Mouse (Mus musculus): ENCODE measurements around the gene Rtl5. TPM values are rescaled to one million over a fixed set of nuclear protein-coding genes. Genes with fewer than 3 reads are reported as not detected.

Rtl5 gene
- total RNA-seq, 2 experiments from 2014 or later = 0.66 to 0.81 TPM

DNA sequence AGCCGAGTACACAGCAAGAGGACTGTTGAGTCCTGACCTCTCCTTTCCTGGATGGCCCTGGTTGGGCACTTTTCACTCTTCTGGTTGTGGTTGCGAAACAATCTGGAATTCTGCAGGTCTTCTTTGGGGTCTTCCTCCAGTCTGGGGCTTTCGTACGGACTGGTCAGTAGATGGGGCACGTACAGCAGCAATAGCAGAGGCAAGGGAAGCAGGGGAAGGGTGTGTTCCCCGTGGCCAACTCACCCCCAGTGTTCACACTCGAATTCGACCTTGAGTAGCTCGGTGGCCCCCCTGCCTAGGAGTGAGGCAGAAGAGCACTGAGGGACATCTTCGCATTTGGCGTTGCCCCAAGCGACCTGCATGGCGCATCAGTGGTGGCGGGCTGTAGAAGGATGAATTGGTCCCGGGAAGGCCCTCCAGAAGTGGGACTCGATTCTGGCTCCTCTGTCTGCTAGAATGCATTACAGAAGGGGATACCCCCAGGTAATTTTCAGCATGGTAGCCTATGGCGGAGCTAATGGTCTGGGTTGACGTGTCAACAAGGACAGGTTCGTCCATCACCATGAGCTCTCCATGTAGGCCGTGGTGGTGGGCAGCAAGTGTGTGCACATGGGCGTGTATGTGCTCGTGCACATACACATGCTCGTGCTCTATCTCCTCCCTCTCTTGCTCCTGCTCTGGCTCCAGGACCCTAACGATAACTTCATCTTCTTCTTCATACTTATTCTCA lies 2.1 kb downstream of the Rtl5 start:
- no peak for DNase-seq
- intact Hi-C loops (cut with DNase I) = loop anchor here (10.0 kb wide), 1 partner anchor 264 kb away; no protein-coding TSS in a partner anchor

- no peak for DNase-seq
- intact Hi-C loops (cut with DNase I) = loop anchor here (10.0 kb wide), 1 partner anchor 262 kb away; no protein-coding TSS in a partner anchor
Observed at GRCm38 (mm10) chrX:102067118-102067517, 4.0 kb downstream of the Rtl5 start.

DNA sequence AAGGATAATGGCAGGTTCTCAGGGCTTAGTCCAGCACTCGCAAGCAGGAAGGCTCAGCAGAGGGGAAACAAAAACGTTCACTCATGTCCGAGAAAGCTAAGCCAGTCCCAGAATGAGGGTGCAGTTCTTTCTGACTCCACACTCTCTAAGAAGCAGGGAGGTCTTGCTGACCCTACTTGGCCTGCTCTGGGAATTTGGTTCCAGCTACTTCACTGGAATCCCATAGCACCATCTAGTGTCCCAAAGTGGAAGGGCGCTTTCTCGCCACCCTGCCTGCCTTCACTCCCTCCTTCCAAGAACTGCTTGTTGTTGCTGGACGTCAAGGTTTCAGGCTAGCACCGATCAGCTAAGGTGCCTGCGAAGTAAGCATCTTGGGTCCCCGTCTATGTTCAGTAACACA lies 5.0 kb downstream of the Rtl5 start:
- intact Hi-C loops (cut with DNase I) = loop anchor here (1.0 to 10.0 kb wide), 2 partner anchors 112 to 261 kb away; no protein-coding TSS in a partner anchor
- DNase-seq = peak; percentile 43 to 56

DNA sequence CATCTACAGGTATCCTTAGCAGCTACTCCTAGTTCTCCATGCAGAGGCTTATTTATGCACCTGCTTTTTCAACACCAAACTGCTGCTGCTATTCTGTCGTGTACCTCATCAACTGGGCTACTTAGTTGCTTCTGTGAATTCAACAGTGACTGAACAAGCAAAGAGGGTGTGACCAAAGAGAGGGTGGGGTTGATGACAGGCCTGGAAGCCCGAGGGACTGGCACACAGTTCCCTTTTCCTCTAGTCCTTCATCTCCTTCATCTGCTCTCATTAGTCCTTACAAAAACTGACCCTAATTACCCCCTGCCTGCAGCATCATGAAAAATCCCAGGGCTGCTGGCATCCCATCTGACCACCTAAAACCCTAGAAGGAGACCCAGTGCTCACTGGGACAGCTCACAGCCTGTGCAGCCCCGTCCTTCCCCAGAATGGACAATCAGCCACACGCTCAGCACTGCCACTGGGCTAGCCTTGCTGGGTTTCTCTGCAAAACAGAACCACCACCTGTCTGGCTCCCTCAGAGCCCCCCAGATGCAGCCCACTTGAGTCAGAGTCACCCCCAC lies 5.8 kb downstream of the Rtl5 start:
- intact Hi-C loops (cut with DNase I) = loop anchor here (10.0 kb wide), 1 partner anchor 260 kb away; no protein-coding TSS in a partner anchor
- no peak for DNase-seq

- DNase-seq = no peak
- intact Hi-C loops (cut with DNase I) = loop anchor here (10.0 kb wide), 1 partner anchor 259 kb away; no protein-coding TSS in a partner anchor
Observed at GRCm38 (mm10) chrX:102064062-102064461, 7.0 kb downstream of the Rtl5 start.

DNA sequence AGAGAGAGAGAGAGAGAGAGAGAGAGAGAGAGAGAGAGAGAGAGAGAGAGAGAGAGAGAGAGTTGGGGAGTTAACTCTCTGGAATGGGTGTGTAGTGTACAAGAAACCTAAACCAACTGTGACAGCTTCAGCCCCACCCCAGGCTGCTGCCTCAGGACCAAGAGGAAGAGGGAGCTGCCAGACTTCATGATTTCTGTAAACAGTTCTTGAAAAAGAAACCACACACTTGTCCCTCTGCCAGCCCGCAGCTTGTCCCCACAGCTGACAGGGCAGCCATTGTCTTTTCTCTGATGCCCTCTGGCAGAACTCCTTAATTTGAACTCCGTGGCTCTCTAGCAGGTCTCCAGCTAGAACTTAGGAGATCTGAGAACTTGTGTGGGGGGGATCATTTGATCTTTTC lies 10.2 kb downstream of the Rtl5 start:
- peak in 1 of 2 experiments; percentile 30 for DNase-seq
- intact Hi-C loops (cut with DNase I) = loop anchor here (10.0 kb wide), 1 partner anchor 256 kb away; no protein-coding TSS in a partner anchor

GRCm38 (mm10) chrX:102060243-102060642 lies 10.9 kb downstream of the Rtl5 start:
- no peak for DNase-seq
- intact Hi-C loops (cut with DNase I) = loop anchor here (10.0 kb wide), 1 partner anchor 255 kb away; no protein-coding TSS in a partner anchor

GRCm38 (mm10) chrX:102059437-102059836 lies 11.7 kb downstream of the Rtl5 start:
- no peak for DNase-seq
- intact Hi-C loops (cut with DNase I) = no loop called here

DNA sequence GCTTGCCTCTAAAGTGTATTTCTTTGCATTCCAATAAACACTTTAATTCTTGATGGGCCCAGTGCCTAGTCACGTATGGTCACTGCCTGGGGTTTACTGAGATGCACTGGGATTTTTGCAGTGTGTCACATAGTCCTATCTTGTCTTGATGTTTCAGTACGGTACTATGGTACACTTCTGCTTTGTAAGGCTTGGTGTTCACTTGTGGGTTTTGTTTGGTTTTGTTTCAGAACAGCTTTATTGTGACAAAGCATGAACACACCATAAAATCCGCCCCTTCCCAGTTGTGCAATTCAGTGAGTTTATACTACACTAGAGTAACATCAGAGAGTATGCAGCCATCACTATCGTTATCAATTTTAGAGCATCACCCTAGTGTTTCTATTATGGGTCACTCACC lies 17.1 kb downstream of the Rtl5 start:
- DNase-seq = no peak
- intact Hi-C loops (cut with DNase I) = no loop called here

DNA sequence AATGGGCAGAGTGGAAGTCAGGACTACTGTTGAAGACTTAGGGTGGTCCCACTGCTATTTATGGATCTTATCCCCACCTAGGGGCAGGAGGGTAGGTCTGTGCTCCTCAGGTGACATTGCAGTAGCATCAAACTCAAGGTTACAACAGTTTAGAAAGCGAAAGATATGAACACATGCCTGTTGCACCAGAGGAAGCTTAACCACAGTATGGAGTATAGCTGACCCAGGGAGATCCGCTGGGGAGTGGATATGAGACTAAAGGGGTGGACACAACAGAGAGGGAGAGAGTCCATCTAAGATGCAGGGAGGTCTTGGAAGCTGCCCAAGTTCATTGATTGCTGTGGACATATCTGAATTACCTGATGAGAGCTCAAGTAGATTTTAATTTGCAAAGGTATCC lies 17.7 kb downstream of the Rtl5 start:
- no peak for DNase-seq
- intact Hi-C loops (cut with DNase I) = no loop called here

- intact Hi-C loops (cut with DNase I) = no loop called here
- DNase-seq = no peak
Observed at GRCm38 (mm10) chrX:102051225-102051624, 19.9 kb downstream of the Rtl5 start.

DNA sequence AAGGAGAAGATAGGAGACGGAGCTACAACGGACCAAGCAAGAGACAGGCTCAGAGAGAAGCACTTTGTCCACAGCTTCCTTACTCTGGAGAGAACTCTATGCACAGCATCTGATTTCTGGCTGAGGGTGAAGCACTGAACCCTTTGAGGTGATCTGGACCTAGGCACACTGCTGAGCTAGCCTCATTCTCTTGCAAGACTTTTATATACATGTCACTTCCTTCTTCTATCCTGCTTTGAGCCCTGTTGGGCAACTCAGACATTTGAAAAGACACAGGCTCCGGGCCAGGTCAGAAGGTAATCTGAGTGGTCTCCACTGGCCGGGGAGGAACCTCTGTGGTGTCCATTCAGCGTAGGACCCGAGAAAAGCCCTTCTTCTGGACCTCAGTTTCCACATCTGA lies 20.6 kb downstream of the Rtl5 start:
- intact Hi-C loops (cut with DNase I) = no loop called here
- DNase-seq = no peak

DNA sequence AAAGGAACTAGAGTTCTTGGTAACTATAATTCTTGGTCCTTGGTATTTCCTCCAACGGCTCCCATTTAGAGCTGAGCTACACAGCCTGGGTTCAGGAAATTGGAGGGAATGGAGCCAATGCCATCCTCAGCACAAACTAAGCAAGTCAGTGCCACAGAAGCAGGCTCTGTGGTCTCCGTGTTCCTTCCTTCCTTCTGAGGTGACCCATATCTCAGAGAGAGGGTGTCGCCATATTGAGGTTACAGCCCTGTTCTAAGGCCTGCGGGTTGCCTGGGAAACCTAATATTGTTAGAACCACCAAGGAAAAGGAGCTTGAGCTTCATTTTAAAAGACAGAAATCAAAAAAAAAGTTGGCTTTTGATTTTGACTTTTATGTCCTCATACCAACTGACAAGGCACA lies 28.7 kb downstream of the Rtl5 start:
- intact Hi-C loops (cut with DNase I) = no loop called here
- no peak for DNase-seq

- DNase-seq = no peak
- intact Hi-C loops (cut with DNase I) = no loop called here
Observed at GRCm38 (mm10) chrX:102041562-102041961, 29.5 kb downstream of the Rtl5 start.

DNA sequence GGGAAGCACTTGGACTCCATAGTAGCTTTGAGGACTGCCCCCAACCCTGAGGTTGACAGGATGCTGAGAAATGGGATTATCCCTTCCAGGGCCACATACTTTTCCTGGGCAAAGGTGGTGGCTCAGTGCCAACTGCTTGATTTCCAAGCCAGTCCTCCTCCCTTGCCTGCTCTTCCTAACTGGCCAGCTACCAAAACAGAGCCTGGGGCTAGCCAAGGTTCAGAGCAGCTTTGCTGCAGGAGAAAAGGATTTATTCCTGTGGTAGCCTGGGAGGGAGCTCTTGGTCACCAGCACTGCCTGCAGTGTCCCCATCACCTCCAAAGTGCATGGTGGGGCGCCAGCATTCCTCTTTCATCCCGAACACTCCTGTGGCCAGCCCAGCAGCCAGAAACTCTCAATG lies 33.6 kb downstream of the Rtl5 start:
- DNase-seq = peak in 1 of 2 experiments; percentile 21
- intact Hi-C loops (cut with DNase I) = no loop called here

- intact Hi-C loops (cut with DNase I) = no loop called here
- DNase-seq = no peak
Observed at GRCm38 (mm10) chrX:102036866-102037361, 34.2 kb downstream of the Rtl5 start.

DNA sequence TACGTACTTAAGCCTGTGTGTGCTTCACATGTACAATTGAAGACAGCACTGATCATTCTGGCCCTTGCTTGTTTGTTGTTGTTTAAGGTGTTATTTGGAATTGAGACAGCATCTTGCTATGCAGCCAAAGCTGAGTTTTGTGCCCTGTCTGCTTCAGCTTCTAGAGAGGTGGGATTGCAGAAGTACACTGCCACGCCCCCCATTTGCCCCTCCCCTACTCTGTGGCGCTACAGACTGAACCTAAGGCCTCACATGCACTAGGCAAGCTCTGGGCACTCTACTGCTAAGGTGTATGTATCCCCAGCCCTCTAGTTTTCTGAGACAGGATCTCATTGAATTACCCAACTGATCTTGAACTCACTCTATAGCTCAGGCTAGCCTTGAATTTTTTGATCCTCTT lies 35.4 kb downstream of the Rtl5 start:
- intact Hi-C loops (cut with DNase I) = no loop called here
- no peak for DNase-seq

- intact Hi-C loops (cut with DNase I) = no loop called here
- DNase-seq = no peak
Observed at GRCm38 (mm10) chrX:102033566-102033965, 37.5 kb downstream of the Rtl5 start.

DNA sequence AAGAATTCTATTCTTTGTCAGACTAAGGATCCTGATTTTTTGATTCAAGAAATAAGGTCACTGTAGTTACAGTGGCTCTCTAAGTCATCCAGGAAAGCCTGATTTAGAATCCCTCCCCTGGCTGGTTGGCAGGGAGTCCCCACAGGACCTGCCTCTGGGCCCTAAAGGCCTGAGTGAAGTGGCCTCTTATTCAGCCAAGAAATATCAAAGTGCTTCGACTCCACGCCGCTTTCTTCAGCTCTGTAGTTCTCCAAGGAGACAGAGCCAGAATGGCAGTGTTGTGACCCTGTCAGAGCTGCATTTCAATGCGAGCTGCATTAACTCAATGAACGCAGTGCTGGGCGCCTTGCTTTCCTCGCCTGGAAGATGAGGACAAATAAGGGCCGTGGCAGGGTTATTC lies 38.7 kb downstream of the Rtl5 start:
- DNase-seq = no peak
- intact Hi-C loops (cut with DNase I) = no loop called here

DNA sequence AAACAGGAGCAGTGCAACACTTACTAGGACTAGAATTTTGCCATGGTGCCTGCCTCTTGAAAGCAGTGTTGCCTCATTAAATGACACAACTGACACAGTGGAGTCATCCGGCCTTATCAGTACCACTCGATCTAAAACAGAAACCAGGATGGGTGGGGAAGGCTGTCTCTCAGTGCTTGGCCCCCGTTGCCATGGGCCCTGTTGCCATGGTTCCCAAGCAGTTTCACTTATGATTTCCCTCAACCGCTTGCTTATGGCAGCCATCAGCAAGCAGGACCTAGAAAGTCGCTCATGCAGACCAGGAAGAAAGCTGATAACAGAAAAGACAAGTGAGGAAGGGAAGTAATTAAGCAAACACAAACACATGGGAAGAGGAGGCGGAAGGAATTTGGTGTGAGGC lies 39.3 kb downstream of the Rtl5 start:
- DNase-seq = no peak
- intact Hi-C loops (cut with DNase I) = no loop called here

DNA sequence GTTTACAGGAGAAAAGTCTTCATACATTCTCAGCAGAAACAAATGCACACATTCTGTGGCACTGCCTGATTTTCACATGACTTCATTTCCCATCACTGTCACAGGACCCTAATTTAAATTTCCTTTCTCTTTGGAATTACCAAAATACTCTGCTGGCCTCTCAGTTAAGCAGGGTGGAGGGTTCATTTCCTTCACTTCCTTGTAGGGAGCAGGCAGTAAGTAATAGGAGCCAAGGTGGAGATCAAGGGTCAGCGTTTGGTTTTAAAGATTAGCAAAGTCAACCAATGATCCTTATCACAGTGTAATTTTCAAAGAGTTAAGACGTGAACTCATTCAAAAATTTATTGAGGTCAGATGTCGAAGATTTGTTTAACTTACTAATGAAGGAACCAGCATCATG lies 46.1 kb downstream of the Rtl5 start:
- intact Hi-C loops (cut with DNase I) = no loop called here
- no peak for DNase-seq

Measured in gastrocnemius, postnatal 36 days (tissue).